Mouse (Mus musculus) kidney, embryonic 14.5 days (tissue): ENCODE measurements around the gene Tbc1d10a. TPM values are rescaled to one million over a fixed set of nuclear protein-coding genes. Genes with fewer than 3 reads are reported as not detected.

Source experiments
- ATAC-seq: fragments of 200-750 bp; cut with Nextera tagmentation; 2 replicates; pipeline ENCODE4 v1.8.0; 2017; ENCODE audit warnings: moderate number of reproducible peaks, mild to moderate bottlenecking, moderate TSS enrichment, moderate library complexity; ENCODE audit not compliant: low FRiP score, low TSS enrichment
- H3K27ac ChIP-seq: fragments of 300-500 bp; sonication (generic); 2 replicates; pipeline ENCODE4 v1.5.1; 2014; ENCODE audit warnings: low read depth, mild to moderate bottlenecking, low read length, moderate library complexity, mixed read lengths
- H3K27me3 ChIP-seq: fragments of 300-500 bp; sonication (generic); 2 replicates; pipeline ENCODE4 v1.6.1; 2014; ENCODE audit warnings: mild to moderate bottlenecking, low read length; ENCODE audit not compliant: control insufficient read depth, insufficient read depth
- H3K36me3 ChIP-seq: fragments of 300-500 bp; sonication (generic); 2 replicates; pipeline ENCODE4 v1.6.1; 2014; ENCODE audit warnings: low read length, mixed read lengths; ENCODE audit not compliant: control insufficient read depth, insufficient read depth
- H3K4me1 ChIP-seq: fragments of 300-500 bp; sonication (generic); 2 replicates; pipeline ENCODE4 v1.6.1; 2014; ENCODE audit warnings: low read length, mixed read lengths; ENCODE audit not compliant: control insufficient read depth, insufficient read depth
- H3K4me2 ChIP-seq: fragments of 300-500 bp; sonication (generic); replicated peaks from 2 replicates; pipeline ENCODE4 v1.6.1; 2014; ENCODE audit warnings: low read depth, mild to moderate bottlenecking, low read length
- H3K4me3 ChIP-seq: fragments of 300-500 bp; sonication (generic); 2 replicates; pipeline ENCODE4 v1.5.1; 2014; ENCODE audit warnings: mild to moderate bottlenecking, low read length
- H3K9ac ChIP-seq: fragments of 300-500 bp; sonication (generic); 2 replicates; pipeline ENCODE4 v1.6.1; 2014; ENCODE audit warnings: low read depth, mild to moderate bottlenecking, low read length, moderate library complexity
- H3K9me3 ChIP-seq: fragments of 300-500 bp; sonication (generic); 2 replicates; pipeline ENCODE4 v1.6.1; 2016; ENCODE audit warnings: low read length; ENCODE audit not compliant: control insufficient read depth
- WGBS: fragments of 180-500 bp; shearing (Covaris S2); extraction: QIAGEN DNeasy Blood & Tissue Kit; methylation state at CpG from one replicate; pipeline ENCODE4 v1.1.7; 2014; 5-methylcytosine and 5-hydroxymethylcytosine counted together
- polyA plus RNA-seq: library from polyadenylated mRNA; unstranded; fragments of >200 nt; fragmentation: Nextera tagmentation; extraction: Ambion mirVana; gene quantifications from 2 replicates; pipeline ENCODE4 v1.2.1, GENCODE M21; 2014

Gene Tbc1d10a
- polyA plus RNA-seq, 1 experiment from 2014 or later = 28.8 TPM

GRCm38 (mm10) chr11:4148536-4149156, 37.9 kb upstream of the Tbc1d10a start:
- no peak overlapping the region for H3K27ac ChIP-seq
- no peak overlapping the region for H3K9ac ChIP-seq
- no peaks in the 10 kb centered on the region for H3K27me3 ChIP-seq
- ATAC-seq = no peak
- no peaks in the 10 kb centered on the region for H3K9me3 ChIP-seq
- WGBS = 76% methylated on average over 9 of the region's 9 CpGs
- no peak overlapping the region for H3K4me2 ChIP-seq
- peaks cover under 1% of the 10 kb centered on the region; the same call in 1 of the 2 replicates for H3K36me3 ChIP-seq
- no peaks in the 10 kb centered on the region for H3K4me1 ChIP-seq
- no peak overlapping the region for H3K4me3 ChIP-seq

DNA sequence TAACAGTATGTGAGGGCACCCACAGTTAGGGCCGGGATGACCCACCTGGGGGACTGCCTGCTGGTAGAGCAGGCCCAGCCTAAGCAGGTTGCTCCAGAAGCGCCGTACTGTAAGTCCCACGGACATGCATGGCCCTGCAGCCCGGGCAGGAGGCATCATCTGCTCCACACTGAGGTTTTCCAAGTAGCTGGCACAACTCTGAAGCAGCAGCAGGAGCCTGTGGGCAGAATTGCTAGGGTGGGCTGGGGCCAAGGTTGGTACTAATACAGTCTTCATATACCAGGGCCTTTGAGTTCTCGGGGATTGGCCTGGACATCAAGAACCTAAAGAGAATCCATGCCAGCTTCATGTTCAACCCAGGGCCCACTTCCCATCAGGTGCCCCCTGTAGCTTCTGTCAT, 36.7 kb upstream of the Tbc1d10a start:
- H3K4me3 ChIP-seq = no peak overlapping the region
- no peak overlapping the region for H3K27ac ChIP-seq
- 92% methylated on average over 6 of the region's 6 CpGs for WGBS
- no peak overlapping the region for H3K9ac ChIP-seq
- no peaks in the 10 kb centered on the region; the same call in 1 of the 2 replicates for H3K36me3 ChIP-seq
- no peak for ATAC-seq
- H3K4me2 ChIP-seq = no peak overlapping the region
- H3K27me3 ChIP-seq = no peaks in the 10 kb centered on the region
- no peaks in the 10 kb centered on the region for H3K9me3 ChIP-seq
- no peaks in the 10 kb centered on the region for H3K4me1 ChIP-seq

DNA sequence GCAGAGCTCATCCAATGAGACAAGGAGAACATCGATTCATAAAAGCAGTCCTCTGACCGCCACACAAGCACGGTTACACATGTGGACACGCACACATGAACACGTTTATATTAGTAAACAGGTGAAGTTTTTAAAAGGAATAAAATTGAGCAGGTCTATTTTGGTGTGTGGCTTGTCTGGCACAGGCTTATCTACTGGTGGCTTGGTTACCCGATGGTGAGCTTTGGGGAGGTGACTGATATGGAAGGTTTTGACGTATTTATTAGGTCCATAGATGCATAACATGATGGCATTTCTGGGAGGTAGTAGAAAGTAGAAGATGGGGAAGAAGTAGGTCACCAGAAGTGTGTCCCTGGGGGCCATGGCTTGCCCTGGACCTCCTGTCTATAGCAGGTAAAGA, 32.9 kb upstream of the Tbc1d10a start:
- Histone ChIP-seq H3K27ac (no peak overlapping the region), H3K9ac (no peak overlapping the region), H3K4me1 (no peaks in the 10 kb centered on the region), H3K4me3 (no peak overlapping the region), H3K36me3 (no peaks in the 10 kb centered on the region; the same call in 1 of the 2 replicates), H3K9me3 (no peaks in the 10 kb centered on the region), H3K4me2 (no peak overlapping the region), H3K27me3 (no peaks in the 10 kb centered on the region)
- no peak for ATAC-seq
- 91% methylated on average over 7 of the region's 7 CpGs for WGBS

- no peak for ATAC-seq
- no peaks in the 10 kb centered on the region for H3K36me3 ChIP-seq
- H3K9ac ChIP-seq = no peak overlapping the region
- no peak overlapping the region for H3K27ac ChIP-seq
- no peaks in the 10 kb centered on the region for H3K9me3 ChIP-seq
- H3K4me1 ChIP-seq = 0 out of 2 replicates have a peak, but pooled peaks cover 6% of the 10 kb centered on the region
- H3K27me3 ChIP-seq = no peaks in the 10 kb centered on the region
- H3K4me3 ChIP-seq = no peak overlapping the region
- no peak overlapping the region for H3K4me2 ChIP-seq
- 82% methylated on average over 5 of the region's 5 CpGs for WGBS
These were observed 30.9 kb upstream of the Tbc1d10a start for GRCm38 (mm10) chr11:4155641-4156040.

GRCm38 (mm10) chr11:4158676-4159075, 27.9 kb upstream of the Tbc1d10a start:
- Histone ChIP-seq H3K9me3 (no peaks in the 10 kb centered on the region), H3K27me3 (no peaks in the 10 kb centered on the region), H3K4me3 (no peak overlapping the region), H3K4me2 (no peak overlapping the region), H3K36me3 (peaks cover 26% of the 10 kb centered on the region), H3K27ac (no peak overlapping the region), H3K4me1 (peaks cover 15% of the 10 kb centered on the region), H3K9ac (no peak overlapping the region)
- ATAC-seq = no peak
- 90% methylated on average over 3 of the region's 3 CpGs for WGBS

- ATAC-seq = peak; percentile 97
- H3K4me1 ChIP-seq = peaks cover 15% of the 10 kb centered on the region
- WGBS = 2% methylated on average over 51 of the region's 54 CpGs
These were observed 26.5 kb upstream of the Tbc1d10a start, which contains the start of the genes Ccdc157 and Sf3a1 for GRCm38 (mm10) chr11:4159808-4160708. TSS of gene Ccdc157 (minus strand) at chr11:4160293. TSS of gene Sf3a1 (plus strand) at chr11:4160350.

DNA sequence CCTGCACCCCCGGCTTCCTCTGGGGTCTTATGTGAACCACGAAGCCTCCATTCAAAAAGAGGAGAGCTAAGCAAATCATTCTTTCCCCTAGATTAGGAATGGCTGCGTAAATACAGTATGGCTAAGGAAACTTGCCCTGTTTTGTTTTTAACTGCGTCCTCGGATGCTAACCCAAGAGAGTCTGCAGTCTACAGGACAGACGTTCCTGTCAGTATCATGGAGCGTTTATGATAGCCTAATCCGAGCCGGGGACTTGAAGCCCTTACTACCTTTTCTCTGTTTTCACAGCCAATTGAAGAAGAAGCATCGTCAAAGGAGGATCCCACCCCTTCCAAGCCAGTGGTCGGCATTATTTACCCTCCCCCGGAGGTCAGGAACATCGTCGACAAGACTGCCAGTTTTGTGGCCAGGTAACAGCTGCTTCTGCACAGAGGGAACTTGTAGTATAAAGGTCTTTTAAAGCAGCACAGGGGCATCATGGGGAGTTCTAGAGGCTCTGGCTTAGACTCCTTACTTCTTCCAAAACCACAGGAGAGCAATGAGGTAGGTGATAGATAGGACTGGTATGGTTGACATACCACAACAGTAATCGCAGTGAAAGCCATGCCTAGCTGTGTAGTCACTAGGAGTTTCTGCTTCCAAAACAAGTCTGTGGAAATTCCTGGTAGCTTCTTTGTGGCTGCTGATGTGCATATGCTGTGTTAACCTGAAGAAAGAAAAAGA, 25.7 kb upstream of the Tbc1d10a start:
- Histone ChIP-seq H3K4me3 (peak overlapping the region; percentile 66), H3K4me1 (peaks cover 15% of the 10 kb centered on the region), H3K4me2 (peak overlapping the region; percentile 94), H3K9me3 (no peaks in the 10 kb centered on the region), H3K36me3 (peaks cover 48% of the 10 kb centered on the region), H3K27ac (peak overlapping the region; percentile 65; the same call in 1 of the 2 replicates), H3K9ac (peak overlapping the region; percentile 75), H3K27me3 (no peaks in the 10 kb centered on the region)
- 5% methylated on average over 15 of the region's 15 CpGs for WGBS
- no peak for ATAC-seq

More at GRCm38 (mm10) chr11:4159808-4160708, 26.5 kb upstream of the Tbc1d10a start, which contains the start of the genes Ccdc157 and Sf3a1:
- Histone ChIP-seq H3K4me3 (peak within 1 kb of the TSS; percentile 66), H3K36me3 (peaks cover 39% of the 10 kb centered on the region), H3K9ac (peak within 1 kb of the TSS; percentile 75), H3K9me3 (no peaks in the 10 kb centered on the region), H3K4me2 (peak within 1 kb of the TSS; percentile 94), H3K27ac (peak within 1 kb of the TSS; percentile 65; the same call in 1 of the 2 replicates), H3K27me3 (no peaks in the 10 kb centered on the region)

DNA sequence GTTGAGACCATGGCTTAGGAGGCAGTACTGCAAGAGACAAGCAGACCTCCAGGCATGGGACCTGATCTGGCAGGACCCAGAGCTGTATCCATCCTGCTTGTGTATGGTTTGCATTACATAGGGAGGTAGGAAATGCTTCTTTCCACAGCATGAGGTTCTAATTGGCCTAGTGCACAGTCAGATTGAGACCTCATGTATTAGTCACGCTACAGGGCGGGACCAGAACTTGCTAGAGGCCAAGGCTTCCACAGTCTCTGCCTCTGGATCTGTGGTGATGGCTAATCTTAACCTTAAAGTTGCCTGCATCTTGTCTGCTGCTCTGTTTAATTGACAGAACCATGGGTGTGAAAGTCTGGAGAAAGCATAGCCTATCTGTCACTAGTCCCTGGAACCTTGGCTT, 21.9 kb upstream of the Tbc1d10a start:
- 97% methylated on average over 2 of the region's 2 CpGs for WGBS
- Histone ChIP-seq H3K4me2 (no peak overlapping the region), H3K27ac (no peak overlapping the region), H3K4me1 (peaks cover 9% of the 10 kb centered on the region), H3K9ac (no peak overlapping the region), H3K27me3 (no peaks in the 10 kb centered on the region), H3K4me3 (no peak overlapping the region), H3K36me3 (peaks cover 86% of the 10 kb centered on the region), H3K9me3 (no peaks in the 10 kb centered on the region)
- ATAC-seq = no peak
